Mouse (Mus musculus) olfactory bulb, adult 2 months (tissue): ENCODE measurements at regions not wholly inside any gene's neighbourhood (a gene's known extent, or its start where the extent isn't known, plus 50 kb on each side); places are given as distances from the start of the nearest gene placed in this dataset.

Source experiments
- CTCF ChIP-seq: fragments of 200-500 bp; IDR thresholded peaks from 2 replicates; pipeline ENCODE4 v1.5.1; 2012; ENCODE audit warnings: low read depth, mild to moderate bottlenecking, low read length, moderate library complexity; ENCODE audit not compliant: insufficient read depth
- POLR2A ChIP-seq: fragments of 200-500 bp; IDR thresholded peaks from 2 replicates; pipeline ENCODE4 v1.6.1; 2012; ENCODE audit warnings: mild to moderate bottlenecking, low read depth, low read length, moderate library complexity; ENCODE audit not compliant: insufficient read depth

DNA sequence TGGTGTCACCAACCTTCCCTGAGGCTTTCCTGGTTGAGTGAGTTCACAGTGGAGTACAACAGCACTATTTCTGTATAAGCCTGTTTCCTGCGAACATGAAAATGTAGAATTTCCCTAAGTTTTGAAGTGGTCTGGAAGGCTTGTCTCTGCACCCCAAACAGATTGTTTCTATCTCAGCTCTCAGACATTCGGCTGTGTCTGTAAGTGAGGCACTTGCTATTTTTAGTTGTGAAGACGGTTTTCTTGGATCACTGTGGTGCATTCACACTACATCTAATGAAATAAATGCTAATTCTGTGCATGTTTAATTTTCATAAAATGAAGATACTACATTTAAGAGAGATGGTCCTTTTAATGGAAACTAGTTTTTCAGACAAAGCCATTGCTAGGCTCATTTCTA is 139.1 kb downstream of the Stk31 start:
- TF ChIP-seq CTCF (no peak), POLR2A (no peak)
